Mouse (Mus musculus) stomach, embryonic 14.5 days (tissue): Measurements from ENCODE around the gene Hmbs. TPM values are rescaled to one million over a fixed set of nuclear protein-coding genes. Genes with fewer than 3 reads are reported as not detected.
"Not testable (repeated sequence)": the region's sequence is repeated elsewhere in the genome, so short reads cannot be mapped to it uniquely, and the experiment has no call there.

Experiments used
- ATAC-seq: fragments of 200-750 bp; cut with Nextera tagmentation; 2 replicates; pipeline ENCODE4 v1.8.0; 2017; ENCODE audit warnings: low read depth, moderate TSS enrichment; ENCODE audit not compliant: insufficient number of reproducible peaks, insufficient read depth, low FRiP score
- H3K27ac ChIP-seq: fragments of 300-500 bp; sonication (generic); 2 replicates; pipeline ENCODE4 v1.5.1; 2014; ENCODE audit warnings: mild to moderate bottlenecking, low read length, moderate library complexity, mixed read lengths
- H3K27me3 ChIP-seq: fragments of 300-500 bp; sonication (generic); 2 replicates; pipeline ENCODE4 v1.6.1; 2014; ENCODE audit warnings: low read length, control low read depth, mixed read lengths; ENCODE audit not compliant: control insufficient read depth, insufficient read depth
- H3K36me3 ChIP-seq: fragments of 300-500 bp; sonication (generic); 2 replicates; pipeline ENCODE4 v1.6.1; 2014; ENCODE audit warnings: mild to moderate bottlenecking, control low read depth, low read length, moderate library complexity, mixed read lengths; ENCODE audit not compliant: control insufficient read depth, insufficient read depth
- H3K4me1 ChIP-seq: fragments of 300-500 bp; sonication (generic); 2 replicates; pipeline ENCODE4 v1.6.1; 2014; ENCODE audit warnings: low read length, control low read depth, mixed read lengths; ENCODE audit not compliant: control insufficient read depth, insufficient read depth
- H3K4me2 ChIP-seq: fragments of 300-500 bp; sonication (generic); replicated peaks from 2 replicates; pipeline ENCODE4 v1.6.1; 2014; ENCODE audit warnings: low read depth, low read length, control low read depth
- H3K4me3 ChIP-seq: fragments of 300-500 bp; sonication (generic); 2 replicates; pipeline ENCODE4 v1.5.1; 2014; ENCODE audit warnings: low read depth, low read length, control low read depth
- H3K9ac ChIP-seq: fragments of 300-500 bp; sonication (generic); replicated peaks from 2 replicates; pipeline ENCODE4 v1.6.1; 2014; ENCODE audit warnings: low read depth, mild to moderate bottlenecking, control low read depth, low read length, moderate library complexity, mixed read lengths
- H3K9me3 ChIP-seq: fragments of 300-500 bp; sonication (generic); 2 replicates; pipeline ENCODE4 v1.6.1; 2016; ENCODE audit warnings: low read depth, low read length, control low read depth; ENCODE audit not compliant: control insufficient read depth
- WGBS: fragments of 180-500 bp; shearing (Covaris S2); extraction: QIAGEN DNeasy Blood & Tissue Kit; methylation state at CpG from one replicate; pipeline ENCODE4 v1.1.7; 2014; 5-methylcytosine and 5-hydroxymethylcytosine counted together
- polyA plus RNA-seq: library from polyadenylated mRNA; unstranded; fragments of >200 nt; fragmentation: Nextera tagmentation; extraction: Ambion mirVana; gene quantifications from 2 replicates; pipeline ENCODE4 v1.2.1, GENCODE M21; 2014

Gene Hmbs
- polyA plus RNA-seq, 1 experiment from 2014 or later = 130 TPM

- no peak overlapping the region for H3K4me2 ChIP-seq
- peaks cover 5% of the 10 kb centered on the region; the same call in 1 of the 2 replicates for H3K36me3 ChIP-seq
- H3K4me1 ChIP-seq = peaks cover 14% of the 10 kb centered on the region
- H3K27me3 ChIP-seq = no peaks in the 10 kb centered on the region
- no peaks in the 10 kb centered on the region for H3K9me3 ChIP-seq
- H3K9ac ChIP-seq = no peak overlapping the region
- no peak overlapping the region for H3K27ac ChIP-seq
- no peak overlapping the region for H3K4me3 ChIP-seq
- WGBS = 67% methylated on average over 6 of the region's 6 CpGs
- no peak for ATAC-seq
These were observed 19.9 kb downstream of the Hmbs start for GRCm38 (mm10) chr9:44324147-44324546.

GRCm38 (mm10) chr9:44323656-44324055, 20.4 kb downstream of the Hmbs start:
- H3K4me2 ChIP-seq, H3K27ac ChIP-seq, H3K4me3 ChIP-seq, H3K27me3 ChIP-seq, H3K9ac ChIP-seq, H3K9me3 ChIP-seq, H3K36me3 ChIP-seq, ATAC-seq: not testable (repeated sequence)
- peaks cover 19% of the 10 kb centered on the region for H3K4me1 ChIP-seq
- WGBS = 77% methylated on average over 4 of the region's 4 CpGs

DNA sequence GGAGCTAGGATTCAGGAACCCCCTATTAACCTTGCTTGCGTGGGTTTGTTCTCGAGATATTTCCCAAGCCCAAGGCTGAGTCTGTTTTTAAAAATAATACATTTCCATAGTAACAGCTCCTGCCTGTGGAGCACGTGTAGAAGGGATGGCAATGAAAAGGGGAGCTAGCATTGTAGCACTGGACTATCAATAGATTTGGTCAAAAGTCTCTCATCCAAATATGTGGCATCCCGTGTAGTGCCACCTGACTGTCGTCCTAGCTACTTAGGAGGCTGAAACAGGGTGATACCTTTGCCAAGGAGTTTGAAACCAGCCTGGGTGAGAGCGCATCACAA, 23.3 kb downstream of the Hmbs start:
- H3K4me2 ChIP-seq = peak overlapping the region; percentile 78
- peaks cover 2% of the 10 kb centered on the region; the same call in 1 of the 2 replicates for H3K36me3 ChIP-seq
- H3K27ac ChIP-seq = peak overlapping the region; percentile 79
- H3K4me3 ChIP-seq = peak overlapping the region; percentile 69
- H3K9ac ChIP-seq = 0 out of 2 replicates have a peak overlapping the region, but pooled peaks have one; percentile 34
- H3K27me3 ChIP-seq = no peaks in the 10 kb centered on the region
- no peak for ATAC-seq
- H3K9me3 ChIP-seq = no peaks in the 10 kb centered on the region
- 16% methylated on average over 6 of the region's 6 CpGs for WGBS
- peaks cover 13% of the 10 kb centered on the region for H3K4me1 ChIP-seq

GRCm38 (mm10) chr9:44319887-44320798, 23.9 kb downstream of the Hmbs start, which contains the start of gene C2cd2l:
C2cd2l (minus strand) TSS chr9:44320285.
- Histone ChIP-seq H3K4me1 (peaks cover 11% of the 10 kb centered on the region), H3K36me3 (peaks cover 5% of the 10 kb centered on the region), H3K4me3 (peak within 1 kb of the TSS; percentile 69), H3K9ac (peak within 1 kb of the TSS; percentile 75), H3K27ac (peak within 1 kb of the TSS; percentile 79), H3K9me3 (no peaks in the 10 kb centered on the region), H3K27me3 (no peaks in the 10 kb centered on the region), H3K4me2 (peak within 1 kb of the TSS; percentile 78)
- peak; percentile 97 for ATAC-seq
- under 1% methylated on average over 67 of the region's 67 CpGs for WGBS

DNA sequence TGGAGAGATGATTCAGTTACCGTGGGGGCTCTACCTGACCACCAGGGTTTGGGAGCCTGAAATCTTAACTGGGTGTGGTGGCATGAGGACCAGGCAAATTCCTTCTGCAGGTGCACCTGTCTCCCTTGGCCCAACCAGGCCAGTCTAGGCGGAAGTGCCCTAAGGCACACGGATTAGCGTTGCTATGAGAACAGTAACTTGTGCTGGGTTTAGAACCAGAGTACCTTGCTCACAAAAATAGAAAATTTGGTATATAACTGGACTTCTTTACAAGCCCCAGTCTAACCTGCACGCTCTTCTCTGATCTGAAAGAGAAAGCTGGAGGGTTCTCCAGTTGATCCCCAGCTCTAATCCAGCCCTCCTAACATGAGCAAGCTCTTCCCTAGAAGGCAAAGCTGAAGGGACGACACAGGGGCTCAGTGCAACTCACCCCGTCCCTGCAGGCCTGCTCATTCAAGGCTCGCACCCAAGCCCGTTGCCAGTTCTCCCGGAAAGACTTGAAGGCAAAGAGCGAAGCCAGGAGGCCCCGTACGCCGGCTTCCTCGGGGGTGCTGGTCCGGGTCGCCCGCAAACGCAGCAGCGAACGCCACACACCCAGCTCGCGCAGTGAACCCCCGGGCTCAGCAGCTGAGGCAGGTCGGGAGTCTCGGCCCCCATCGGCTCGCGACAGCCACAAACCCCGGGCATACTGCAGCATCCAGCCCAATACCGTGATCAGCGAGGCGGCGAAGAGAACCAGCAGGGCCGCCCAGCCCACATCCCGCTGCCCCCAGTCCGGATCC, 24.7 kb downstream of the Hmbs start:
- Histone ChIP-seq H3K9me3 (no peaks in the 10 kb centered on the region), H3K4me2 (peak overlapping the region; percentile 76), H3K9ac (peak overlapping the region; percentile 75), H3K36me3 (peaks cover 10% of the 10 kb centered on the region), H3K27ac (peak overlapping the region; percentile 12; the same call in 1 of the 2 replicates), H3K4me3 (peak overlapping the region; percentile 69), H3K27me3 (no peaks in the 10 kb centered on the region), H3K4me1 (peaks cover 11% of the 10 kb centered on the region)
- no peak for ATAC-seq
- 3% methylated on average over 37 of the region's 37 CpGs for WGBS

DNA sequence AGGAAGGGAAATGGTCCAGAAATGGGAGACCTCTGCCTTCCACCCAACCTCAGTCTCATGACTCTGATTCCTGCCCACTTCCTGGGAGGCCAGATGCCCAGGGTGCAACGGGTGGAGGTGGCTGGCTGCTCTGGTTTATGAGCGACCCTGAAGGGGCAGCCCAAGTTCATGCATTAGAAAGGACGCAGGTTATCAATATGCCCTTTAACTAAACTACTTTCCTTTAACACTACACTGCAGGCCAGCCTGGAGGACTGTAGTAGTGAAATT, 25.3 kb downstream of the Hmbs start:
- Histone ChIP-seq H3K9me3 (no peaks in the 10 kb centered on the region), H3K4me2 (peak overlapping the region; percentile 76), H3K36me3 (peaks cover 13% of the 10 kb centered on the region), H3K27me3 (no peaks in the 10 kb centered on the region), H3K27ac (no peak overlapping the region), H3K9ac (0 out of 2 replicates have a peak overlapping the region, but pooled peaks have one; percentile 75), H3K4me3 (peak overlapping the region; percentile 69), H3K4me1 (peaks cover 11% of the 10 kb centered on the region)
- ATAC-seq = no peak
- 39% methylated on average over 3 of the region's 3 CpGs for WGBS

GRCm38 (mm10) chr9:44318076-44318825, 25.8 kb downstream of the Hmbs start:
- Histone ChIP-seq H3K9me3 (no peaks in the 10 kb centered on the region), H3K4me3 (peak overlapping the region; percentile 69), H3K27ac (no peak overlapping the region), H3K9ac (no peak overlapping the region), H3K27me3 (no peaks in the 10 kb centered on the region), H3K4me1 (peaks cover 11% of the 10 kb centered on the region), H3K36me3 (peaks cover 13% of the 10 kb centered on the region), H3K4me2 (peak overlapping the region; percentile 76)
- 45% methylated on average over 5 of the region's 5 CpGs for WGBS
- ATAC-seq = no peak

- no peak for ATAC-seq
- no peak overlapping the region for H3K4me3 ChIP-seq
- H3K4me1 ChIP-seq = peaks cover 11% of the 10 kb centered on the region
- peaks cover 13% of the 10 kb centered on the region for H3K36me3 ChIP-seq
- no peaks in the 10 kb centered on the region for H3K9me3 ChIP-seq
- H3K4me2 ChIP-seq = 0 out of 2 replicates have a peak overlapping the region, but pooled peaks have one; percentile 76
- no peaks in the 10 kb centered on the region for H3K27me3 ChIP-seq
- H3K9ac ChIP-seq = no peak overlapping the region
- H3K27ac ChIP-seq = no peak overlapping the region
- 71% methylated on average over 4 of the region's 4 CpGs for WGBS
These were observed 26.6 kb downstream of the Hmbs start for GRCm38 (mm10) chr9:44317452-44317851.
